Mouse (Mus musculus) megakaryocyte-erythroid progenitor cell, adult 5-6 weeks (primary cell): ENCODE measurements around the gene Prtg. TPM values are rescaled to one million over a fixed set of nuclear protein-coding genes. Genes with fewer than 3 reads are reported as not detected.

ENCODE experiments used
- ATAC-seq: replicated peaks from 2 replicates; pipeline ENCODE4 v1.8.0; 2016; ENCODE audit warnings: mild to moderate bottlenecking, inconsistent platforms; ENCODE audit not compliant: severe bottlenecking, poor library complexity, low FRiP score, low TSS enrichment
- total RNA-seq, 2 experiments: library from RNA; stranded (forward) in 1 of 2; stranded (reverse) in 1 of 2; fragments of 200-1000, 215-1000 nt in 1 of 2; fragments of >200 nt in 1 of 2; fragmentation: Nextera tagmentation in 1 of 2; gene quantifications; 2 replicates each; pipeline ENCODE4 v1.2.3; 2014 to 2017

Gene Prtg
- total RNA-seq, 2 experiments from 2014 or later = not detected

- no peak for ATAC-seq
Observed at GRCm38 (mm10) chr9:72890499-72891085, 83.9 kb downstream of the Prtg start.

DNA sequence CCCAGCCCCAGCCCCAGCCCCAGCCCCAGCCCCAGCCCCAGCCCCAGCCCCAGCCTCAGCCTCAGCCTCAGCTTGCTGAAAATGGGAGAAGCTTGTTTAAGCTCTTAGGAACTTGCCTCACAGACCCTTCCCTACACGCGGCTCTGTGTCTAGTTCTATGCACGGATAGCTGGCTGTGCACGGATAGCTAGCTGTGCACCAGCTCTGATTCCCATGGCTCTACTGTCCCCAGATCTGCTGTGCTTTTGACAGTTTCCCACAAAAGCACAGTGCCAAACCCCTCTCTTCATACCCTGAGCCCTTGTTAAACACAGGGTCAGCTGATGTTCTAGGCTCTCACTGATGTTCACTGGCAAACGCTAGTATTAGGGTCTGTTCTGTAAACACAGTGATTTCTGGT lies 86.1 kb downstream of the Prtg start:
- no peak for ATAC-seq

GRCm38 (mm10) chr9:72894796-72895352 lies 88.2 kb downstream of the Prtg start:
- no peak for ATAC-seq

DNA sequence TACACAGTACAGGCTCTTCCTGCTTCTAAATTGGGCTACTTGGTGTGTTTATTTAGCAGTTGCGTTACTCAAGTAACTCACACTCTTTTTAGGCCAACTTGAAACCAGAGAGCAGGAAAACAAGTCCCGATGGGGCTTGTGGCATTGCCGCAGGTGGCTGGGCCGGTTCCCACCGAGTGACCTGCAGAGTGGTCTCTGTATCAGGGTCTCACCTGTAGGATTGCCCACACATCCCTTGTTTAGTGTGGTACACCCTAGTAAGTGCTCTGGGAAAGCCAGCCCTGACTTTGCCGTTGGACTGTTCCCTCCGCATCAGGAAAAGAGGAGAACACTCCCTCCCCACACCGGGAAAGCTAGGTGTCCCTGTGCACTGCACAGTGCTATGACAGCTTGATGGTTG lies 95.4 kb downstream of the Prtg start:
- no peak for ATAC-seq

DNA sequence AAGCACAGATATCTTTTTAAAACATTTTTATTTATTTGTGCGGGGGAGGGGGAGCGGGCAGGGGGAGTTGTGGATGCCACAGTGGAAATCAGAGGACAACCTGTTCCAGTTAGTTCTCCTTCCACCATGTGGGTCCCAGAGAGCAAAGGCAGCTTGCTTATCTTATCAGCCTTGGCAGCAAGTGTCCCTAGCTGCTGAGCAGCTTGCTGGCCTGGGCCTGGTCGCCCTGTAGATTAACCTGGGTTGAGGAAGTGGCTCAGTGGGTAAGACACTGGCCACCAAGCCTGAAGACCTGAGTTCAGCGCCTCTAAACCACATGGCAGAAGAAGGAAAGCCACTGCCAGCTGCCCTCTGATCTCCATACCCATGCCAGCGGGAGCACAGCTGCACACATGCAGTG lies 95.9 kb downstream of the Prtg start:
- ATAC-seq = peak; percentile 99

GRCm38 (mm10) chr9:72906693-72907103 lies 100.0 kb downstream of the Prtg start:
- no peak for ATAC-seq

GRCm38 (mm10) chr9:72911381-72911780 lies 104.7 kb downstream of the Prtg start:
- no peak for ATAC-seq

DNA sequence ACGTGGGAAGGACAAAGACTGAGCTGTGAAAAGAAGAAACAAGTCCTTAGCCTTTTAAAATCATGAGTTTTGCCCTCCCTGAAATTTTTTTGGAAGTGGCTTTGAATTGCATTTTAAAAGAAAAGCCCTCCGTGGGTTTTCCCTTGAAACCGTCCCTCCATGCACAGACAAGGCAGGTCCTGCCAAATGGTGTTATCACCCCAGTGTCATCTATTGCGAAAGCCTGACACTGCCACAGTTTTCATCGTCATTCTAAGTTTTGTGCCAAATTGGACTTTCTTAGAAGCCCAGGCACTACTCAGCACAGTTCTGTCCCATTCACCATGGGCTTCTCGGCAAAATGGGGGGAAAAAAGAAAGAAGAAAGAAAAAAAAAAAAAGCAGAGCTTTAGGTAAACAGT lies 106.9 kb downstream of the Prtg start:
- ATAC-seq = no peak

DNA sequence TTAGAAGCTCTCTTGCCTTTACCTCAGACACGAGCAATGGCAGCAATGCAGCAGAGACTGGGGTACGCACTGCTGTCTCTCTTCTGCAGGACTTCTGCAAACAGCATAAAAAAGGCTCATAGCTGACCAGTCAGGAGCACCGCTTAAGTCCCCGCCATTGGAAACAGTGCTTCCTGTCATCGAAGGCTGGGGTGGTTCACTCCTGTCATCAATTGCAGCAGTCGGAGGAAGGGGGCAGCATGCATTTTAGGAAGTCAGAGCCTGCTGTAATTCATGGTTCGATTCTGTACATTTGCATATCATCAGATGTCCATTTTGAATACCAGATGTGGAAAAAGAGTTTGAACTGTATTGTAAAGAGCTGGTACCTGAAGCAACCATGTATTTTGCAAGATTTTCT lies 109.1 kb downstream of the Prtg start:
- ATAC-seq = no peak

GRCm38 (mm10) chr9:72923068-72923467 lies 116.4 kb downstream of the Prtg start:
- ATAC-seq = no peak

DNA sequence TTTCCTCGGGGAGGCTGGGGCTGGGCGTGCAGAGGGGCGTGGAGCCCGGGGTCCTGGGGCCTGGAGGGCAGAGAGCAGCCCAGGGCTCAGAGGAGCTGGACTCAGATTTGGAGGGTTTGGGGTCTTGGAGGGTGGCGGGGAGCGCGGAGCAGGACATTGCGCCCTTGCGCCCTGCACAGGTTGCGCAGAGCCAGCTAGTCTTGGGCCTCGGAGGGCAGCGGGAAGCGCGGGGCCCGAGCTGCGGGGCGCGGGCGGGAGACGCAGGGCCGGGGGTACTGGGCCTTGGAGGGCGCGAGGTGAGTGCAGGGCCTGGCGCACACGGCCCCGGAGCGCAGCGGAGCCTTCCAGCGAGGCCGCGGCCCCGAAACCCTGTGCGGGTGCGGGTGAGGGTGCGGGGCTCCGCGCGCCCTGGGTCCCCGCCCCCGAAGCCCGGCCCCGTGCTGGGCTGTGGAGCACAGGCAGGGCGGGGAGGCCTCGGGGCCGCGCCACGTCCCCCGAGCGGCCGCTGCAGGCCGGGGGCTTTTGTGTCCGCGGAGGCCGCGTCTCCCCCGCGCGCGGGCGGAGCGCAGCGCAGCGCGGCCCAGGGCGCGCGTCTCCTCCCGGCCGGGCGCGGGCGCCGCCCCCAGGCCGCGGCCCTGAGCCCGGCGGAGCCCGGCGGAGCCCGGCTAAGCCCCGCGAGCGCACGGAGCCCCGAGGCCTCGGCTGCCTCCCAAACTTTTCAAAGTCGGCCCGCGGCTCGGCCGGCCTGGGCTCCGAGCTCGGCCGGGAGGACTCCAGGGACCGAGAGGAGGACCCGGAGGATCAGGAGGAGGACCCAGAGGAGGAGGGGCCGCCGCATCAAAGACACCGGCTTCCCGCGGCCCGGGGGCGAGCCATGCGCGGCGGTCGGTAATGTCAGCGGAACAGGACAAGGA lies 118.6 kb downstream of the Prtg start, which contains the start of gene Pygo1:
Gene Pygo1, plus strand, starts transcription at position 625 of the 914 bp plus-strand sequence.
- ATAC-seq = no peak

- ATAC-seq = no peak
Observed at GRCm38 (mm10) chr9:72925935-72926258, 119.2 kb downstream of the Prtg start.

- ATAC-seq = no peak
Observed at GRCm38 (mm10) chr9:72931166-72931790, 124.6 kb downstream of the Prtg start.

GRCm38 (mm10) chr9:72935309-72935708 lies 128.6 kb downstream of the Prtg start:
- no peak for ATAC-seq

- no peak for ATAC-seq
Observed at GRCm38 (mm10) chr9:72936301-72936700, 129.6 kb downstream of the Prtg start.

DNA sequence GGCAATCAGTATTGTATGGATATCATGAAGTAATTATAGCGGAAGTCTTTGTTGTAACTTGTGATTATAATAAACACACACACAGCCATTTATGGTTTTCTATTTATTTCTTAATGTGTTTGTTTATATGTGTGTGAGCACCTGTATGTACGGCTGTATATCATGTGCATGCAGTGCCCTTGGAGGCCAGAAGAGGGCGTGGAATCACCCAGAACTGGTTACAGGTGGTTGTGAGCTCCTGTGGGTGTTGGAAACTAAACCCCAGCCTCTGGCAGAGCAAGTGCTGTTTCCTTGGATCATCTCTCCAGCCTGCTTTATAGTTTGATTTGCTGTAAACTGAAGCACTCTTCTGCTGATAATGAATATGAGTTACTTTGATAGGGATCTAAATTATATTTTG lies 136.8 kb downstream of the Prtg start:
- no peak for ATAC-seq

DNA sequence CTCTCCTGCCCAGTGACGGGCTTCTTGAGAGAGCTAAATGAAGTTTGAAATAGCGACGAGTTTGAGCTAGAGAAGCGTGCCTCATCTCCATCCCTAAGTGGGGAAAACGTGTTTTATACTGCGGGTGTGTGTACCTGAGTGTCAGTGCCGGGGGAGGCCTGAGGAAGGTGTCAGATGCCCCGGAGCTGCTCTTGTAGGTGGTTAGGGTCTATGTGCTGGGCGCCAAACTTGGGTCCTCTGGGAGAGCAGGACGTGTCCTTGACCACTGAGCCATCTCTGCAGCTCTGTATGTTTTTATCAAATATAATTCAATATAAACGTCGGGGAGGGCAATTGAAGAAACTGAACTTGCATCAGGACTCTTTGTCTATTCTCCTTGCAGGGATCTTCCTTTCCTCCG lies 137.6 kb downstream of the Prtg start:
- ATAC-seq = no peak

- ATAC-seq = no peak
Observed at GRCm38 (mm10) chr9:72947010-72947409, 140.3 kb downstream of the Prtg start.

- ATAC-seq = no peak
Observed at GRCm38 (mm10) chr9:72949572-72949971, 142.9 kb downstream of the Prtg start.

DNA sequence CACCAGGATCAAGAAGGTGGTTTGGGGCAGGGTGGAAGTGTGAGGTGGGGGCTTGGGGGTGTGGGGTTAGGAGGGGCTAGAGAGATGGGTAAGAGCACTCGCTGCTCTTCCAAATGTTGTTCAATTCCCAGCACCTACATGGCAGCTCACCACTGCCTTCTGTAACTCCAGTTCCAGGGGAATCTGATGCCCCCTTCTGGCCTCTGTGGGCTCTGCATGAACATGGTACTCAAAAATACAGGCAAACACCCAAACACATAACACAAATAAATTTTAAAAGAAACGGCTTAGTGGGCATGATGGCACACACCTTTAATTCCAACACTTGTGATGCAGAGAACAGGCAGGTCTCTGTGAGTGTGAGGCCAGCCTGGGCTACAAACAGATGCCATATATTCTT lies 148.1 kb downstream of the Prtg start:
- ATAC-seq = no peak
